Mouse (Mus musculus) cerebellum, postnatal 36 days (tissue): ENCODE results near the gene Fus.
"Not testable (repeated sequence)": the region's sequence is repeated elsewhere in the genome, so short reads cannot be mapped to it uniquely, and the experiment has no call there.

Experiments used
- DNase-seq, 2 experiments: peaks; one replicate each; pipeline ENCODE4 v3.0.0; 2021 to 2022; ENCODE audit warnings: mixed read lengths in 2 of 2

Gene Fus

GRCm38 (mm10) chr7:127967004-127967921 is at the start of gene Fus:
Gene Fus (plus strand): TSS chr7:127967457.
- peak; percentile 95 to 97 for DNase-seq

- DNase-seq: peak; percentile 51 to 53
Measured at GRCm38 (mm10) chr7:127918203-127918602, 49.1 kb upstream of the Fus start.

GRCm38 (mm10) chr7:127919290-127919689 is 48.0 kb upstream of the Fus start:
- no peak for DNase-seq

GRCm38 (mm10) chr7:127921516-127921915 is 45.7 kb upstream of the Fus start:
- DNase-seq: peak in 1 of 2 experiments; percentile 34

GRCm38 (mm10) chr7:127922451-127923275 is 44.6 kb upstream of the Fus start:
- no peak for DNase-seq

- DNase-seq: no peak
Measured at GRCm38 (mm10) chr7:127923714-127924113, 43.5 kb upstream of the Fus start.

GRCm38 (mm10) chr7:127925252-127925651 is 42.0 kb upstream of the Fus start:
- DNase-seq: no peak

- no peak for DNase-seq
Measured at GRCm38 (mm10) chr7:127926066-127926465, 41.2 kb upstream of the Fus start.

- DNase-seq: no peak
Measured at GRCm38 (mm10) chr7:127926846-127927245, 40.4 kb upstream of the Fus start.

- DNase-seq: no peak
Measured at GRCm38 (mm10) chr7:127927726-127928125, 39.5 kb upstream of the Fus start.

GRCm38 (mm10) chr7:127928596-127928995 is 38.7 kb upstream of the Fus start:
- peak in 1 of 2 experiments; percentile 33 for DNase-seq

GRCm38 (mm10) chr7:127929923-127930322 is 37.3 kb upstream of the Fus start, which contains the start of gene Prss8:
Gene Prss8 (minus strand): TSS chr7:127930104.
- no peak for DNase-seq

- DNase-seq: no peak
Measured at GRCm38 (mm10) chr7:127930636-127931035, 36.6 kb upstream of the Fus start.

- no peak for DNase-seq
Measured at GRCm38 (mm10) chr7:127931351-127932135, 35.7 kb upstream of the Fus start.

GRCm38 (mm10) chr7:127932273-127933031 is 34.8 kb upstream of the Fus start:
- no peak for DNase-seq

- no peak for DNase-seq
Measured at GRCm38 (mm10) chr7:127934075-127934474, 33.2 kb upstream of the Fus start.

GRCm38 (mm10) chr7:127935028-127935722 is 32.1 kb upstream of the Fus start:
- DNase-seq: peak; percentile 94

GRCm38 (mm10) chr7:127935748-127936159 is 31.5 kb upstream of the Fus start:
- no peak for DNase-seq

- peak in 1 of 2 experiments; percentile 27 for DNase-seq
Measured at GRCm38 (mm10) chr7:127936216-127936884, 30.9 kb upstream of the Fus start.

- not testable (repeated sequence) for DNase-seq
Measured at GRCm38 (mm10) chr7:127942097-127942496, 25.2 kb upstream of the Fus start.

- DNase-seq: no peak
Measured at GRCm38 (mm10) chr7:127944614-127945013, 22.6 kb upstream of the Fus start.
